Mouse (Mus musculus) heart, adult 2 months (tissue): ENCODE data around the gene Zswim8. TPM values are rescaled to one million over a fixed set of nuclear protein-coding genes. Genes with fewer than 3 reads are reported as not detected.

Experiments
- DNase-seq, 2 experiments: peaks; one replicate each; pipeline ENCODE4 v3.0.0; 2021
- H3K27ac ChIP-seq: fragments of 200-600 bp; 2 replicates; pipeline ENCODE4 v1.8.1; 2022
- H3K27me3 ChIP-seq: fragments of 200-500 bp; 2 replicates; pipeline ENCODE4 v1.6.1; 2012; ENCODE audit warnings: mild to moderate bottlenecking, low read length, inconsistent platforms, mixed read lengths; ENCODE audit not compliant: control insufficient read depth, insufficient read depth
- H3K36me3 ChIP-seq: fragments of 200-500 bp; 2 replicates; pipeline ENCODE4 v1.6.1; 2012; ENCODE audit warnings: low read length, inconsistent platforms; ENCODE audit not compliant: control insufficient read depth, insufficient read depth
- H3K4me1 ChIP-seq: fragments of 200-500 bp; 2 replicates; pipeline ENCODE4 v1.6.1; 2011; ENCODE audit warnings: low read length; ENCODE audit not compliant: control insufficient read depth, insufficient read depth
- H3K4me3 ChIP-seq: fragments of 200-600 bp; 2 replicates; pipeline ENCODE4 v1.8.1; 2022
- H3K79me2 ChIP-seq: fragments of 200-500 bp; replicated peaks from 2 replicates; pipeline ENCODE4 v1.6.1; 2012; ENCODE audit warnings: mild to moderate bottlenecking, inconsistent platforms, low read length, moderate library complexity, mixed read lengths; ENCODE audit not compliant: control insufficient read depth, insufficient read depth
- H3K9ac ChIP-seq: fragments of 200-500 bp; 2 replicates; pipeline ENCODE4 v1.6.1; 2012; ENCODE audit warnings: low read depth, mild to moderate bottlenecking, control low read depth, inconsistent platforms, low read length, mixed read lengths
- CTCF ChIP-seq: fragments of 200-600 bp; IDR thresholded peaks from 2 replicates; pipeline ENCODE4 v1.8.1; 2022; ENCODE audit warnings: antibody characterized with exemption, mild to moderate bottlenecking, moderate library complexity
- EP300 ChIP-seq: fragments of 200-500 bp; IDR thresholded peaks from 2 replicates; pipeline ENCODE4 v1.6.1; 2011; ENCODE audit warnings: low read depth, low read length, control low read depth; ENCODE audit not compliant: insufficient read depth
- POLR2A ChIP-seq: fragments of 200-500 bp; IDR thresholded peaks from 2 replicates; pipeline ENCODE4 v1.6.1; 2011; ENCODE audit warnings: mild to moderate bottlenecking, low read depth, low read length, control low read depth; ENCODE audit not compliant: insufficient read depth
- WGBS: fragments of 180-500 bp; shearing (Covaris S2); methylation state at CpG from one replicate; pipeline ENCODE4 v1.1.7; 2018; 5-methylcytosine and 5-hydroxymethylcytosine counted together
- intact Hi-C: fragments of 180-260 bp; cut with DNase I; formaldehyde crosslinking; loops from one replicate; pipeline ENCODE4 v1.15.1; 2025
- polyA plus RNA-seq: library from polyadenylated mRNA; depleted of rRNA; stranded (reverse); fragments of >200 nt; gene quantifications from 2 replicates; pipeline ENCODE4 v1.2.3, GENCODE M21; 2012
- total RNA-seq, 2 experiments: library from RNA; stranded (reverse); gene quantifications; 2 replicates each; pipeline ENCODE4 v1.2.3; 2021

Zswim8 gene
- total and polyA plus RNA-seq, 3 experiments = 38.5 to 108 (median 40.0) TPM

DNA sequence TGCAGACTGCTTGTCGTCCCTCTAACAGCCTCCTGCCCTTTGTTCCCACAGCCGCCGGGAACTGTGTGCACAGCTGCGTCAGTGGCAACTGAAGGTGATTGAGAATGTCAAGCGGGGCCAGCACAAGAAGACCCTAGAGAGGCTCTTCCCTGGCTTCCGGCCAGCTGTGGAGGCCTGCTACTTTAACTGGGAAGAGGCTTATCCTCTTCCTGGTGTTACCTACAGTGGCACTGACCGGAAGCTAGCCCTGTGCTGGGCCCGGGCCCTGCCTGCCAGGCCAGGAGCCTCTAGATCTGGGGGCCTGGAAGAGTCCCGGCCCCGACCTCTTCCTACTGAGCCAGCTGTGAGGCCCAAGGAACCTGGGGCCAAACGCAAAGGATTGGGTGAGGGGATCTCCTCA is 6.5 kb downstream of the Zswim8 start:
- H3K79me2 ChIP-seq = no peaks in the 10 kb centered on the region
- WGBS = 37% methylated on average over 11 of the region's 11 CpGs
- no peak overlapping the region for H3K9ac ChIP-seq
- no peaks in the 10 kb centered on the region for H3K27me3 ChIP-seq
- DNase-seq = no peak
- intact Hi-C loops = no loop called here
- TF ChIP-seq POLR2A (no peak), CTCF (no peak), EP300 (no peak)
- no peaks in the 10 kb centered on the region; the same call in 1 of the 2 replicates for H3K4me1 ChIP-seq
- H3K27ac ChIP-seq = no peak overlapping the region
- H3K36me3 ChIP-seq = no peaks in the 10 kb centered on the region
- H3K4me3 ChIP-seq = no peak overlapping the region

DNA sequence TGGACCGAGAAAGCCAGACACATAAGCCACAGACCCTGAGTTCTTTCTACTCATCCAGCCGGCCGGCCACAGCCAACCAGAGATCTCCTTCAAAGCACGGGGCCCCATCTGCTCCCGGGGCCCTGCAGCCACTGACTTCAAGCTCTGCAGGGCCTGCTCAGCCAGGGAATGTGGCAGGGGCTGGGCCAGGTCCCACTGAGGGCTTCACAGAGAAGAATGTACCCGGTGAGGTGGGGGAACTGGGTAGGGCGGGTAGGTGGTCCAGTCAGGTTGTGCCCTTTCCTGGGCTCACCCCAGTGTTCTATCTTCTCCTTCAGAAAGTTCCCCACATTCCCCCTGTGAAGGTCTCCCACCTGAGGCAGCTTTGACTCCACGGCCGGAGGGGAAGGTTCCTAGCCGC is 11.1 kb downstream of the Zswim8 start:
- WGBS = 91% methylated on average over 10 of the region's 10 CpGs
- H3K4me3 ChIP-seq = no peak overlapping the region
- H3K4me1 ChIP-seq = no peaks in the 10 kb centered on the region
- no peaks in the 10 kb centered on the region; the same call in 1 of the 2 replicates for H3K79me2 ChIP-seq
- H3K27me3 ChIP-seq = no peaks in the 10 kb centered on the region
- no peaks in the 10 kb centered on the region for H3K36me3 ChIP-seq
- DNase-seq = no peak
- H3K27ac ChIP-seq = no peak overlapping the region
- TF ChIP-seq EP300 (no peak), POLR2A (no peak), CTCF (no peak)
- intact Hi-C loops = no loop called here
- no peak overlapping the region for H3K9ac ChIP-seq

DNA sequence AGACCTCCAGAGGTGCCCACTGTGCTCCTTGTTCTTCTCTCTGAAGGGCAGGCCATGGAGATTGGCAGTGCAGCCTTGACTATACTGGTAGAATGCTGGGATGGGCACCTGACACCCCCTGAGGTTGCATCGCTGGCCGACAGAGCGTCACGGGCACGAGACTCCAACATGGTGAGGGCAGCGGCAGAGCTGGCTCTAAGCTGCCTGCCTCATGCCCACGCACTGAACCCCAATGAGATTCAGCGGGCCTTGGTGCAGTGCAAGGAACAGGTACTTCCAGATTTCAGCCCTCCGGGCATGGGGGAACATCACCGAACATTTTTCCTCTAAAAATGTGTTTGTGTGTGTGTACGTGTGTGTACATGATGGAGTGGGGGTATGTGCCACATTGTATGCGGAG is 12.4 kb downstream of the Zswim8 start:
- no peak overlapping the region for H3K9ac ChIP-seq
- no peaks in the 10 kb centered on the region for H3K27me3 ChIP-seq
- H3K79me2 ChIP-seq = no peaks in the 10 kb centered on the region; the same call in 1 of the 2 replicates
- no peaks in the 10 kb centered on the region for H3K36me3 ChIP-seq
- H3K4me3 ChIP-seq = no peak overlapping the region
- no peaks in the 10 kb centered on the region for H3K4me1 ChIP-seq
- intact Hi-C loops = no loop called here
- TF ChIP-seq EP300 (no peak), CTCF (no peak)
- DNase-seq = no peak
- 91% methylated on average over 12 of the region's 12 CpGs for WGBS
- no peak overlapping the region for H3K27ac ChIP-seq

DNA sequence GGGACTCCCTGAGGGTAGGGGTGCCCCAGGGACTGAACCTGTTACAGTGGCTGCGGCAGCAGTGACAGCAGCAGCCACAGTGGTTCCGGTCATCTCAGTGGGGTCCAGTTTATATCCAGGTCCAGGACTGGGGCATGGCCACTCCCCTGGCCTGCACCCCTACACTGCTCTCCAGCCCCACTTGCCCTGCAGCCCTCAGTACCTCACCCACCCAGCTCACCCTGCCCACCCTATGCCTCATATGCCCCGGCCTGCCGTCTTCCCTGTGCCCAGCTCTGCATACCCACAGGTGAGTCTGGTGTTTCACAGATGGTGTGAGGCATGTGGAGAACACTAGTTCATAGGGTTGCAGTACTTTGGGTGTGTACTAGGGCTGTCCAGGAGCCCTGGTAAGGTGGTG is 14.0 kb downstream of the Zswim8 start:
- H3K27me3 ChIP-seq = no peaks in the 10 kb centered on the region
- H3K79me2 ChIP-seq = no peaks in the 10 kb centered on the region; the same call in 1 of the 2 replicates
- H3K4me3 ChIP-seq = no peak overlapping the region
- H3K9ac ChIP-seq = no peak overlapping the region
- no peaks in the 10 kb centered on the region for H3K4me1 ChIP-seq
- H3K36me3 ChIP-seq = no peaks in the 10 kb centered on the region
- no peak for TF ChIP-seq POLR2A
- no peak for TF ChIP-seq EP300
- TF ChIP-seq CTCF = no peak
- intact Hi-C loops = no loop called here
- no peak overlapping the region for H3K27ac ChIP-seq
- WGBS = 90% methylated on average over 4 of the region's 4 CpGs
- DNase-seq = no peak

DNA sequence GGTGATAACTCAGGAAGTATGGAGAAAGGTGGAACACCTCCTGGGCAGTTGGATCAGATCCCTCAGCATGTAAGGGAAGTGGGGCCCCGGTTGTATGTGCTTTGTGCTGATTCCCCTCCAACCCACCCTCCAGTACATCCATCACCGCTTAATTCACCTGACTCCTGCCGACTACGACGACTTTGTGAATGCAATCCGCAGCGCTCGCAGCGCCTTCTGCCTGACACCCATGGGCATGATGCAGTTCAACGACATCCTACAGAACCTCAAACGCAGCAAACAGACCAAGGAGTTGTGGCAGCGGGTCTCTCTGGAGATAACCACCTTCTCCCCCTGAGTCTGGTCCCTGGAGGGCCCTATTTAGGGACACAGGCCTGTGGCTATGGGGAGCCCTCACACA is 15.7 kb downstream of the Zswim8 start:
- intact Hi-C loops = no loop called here

DNA sequence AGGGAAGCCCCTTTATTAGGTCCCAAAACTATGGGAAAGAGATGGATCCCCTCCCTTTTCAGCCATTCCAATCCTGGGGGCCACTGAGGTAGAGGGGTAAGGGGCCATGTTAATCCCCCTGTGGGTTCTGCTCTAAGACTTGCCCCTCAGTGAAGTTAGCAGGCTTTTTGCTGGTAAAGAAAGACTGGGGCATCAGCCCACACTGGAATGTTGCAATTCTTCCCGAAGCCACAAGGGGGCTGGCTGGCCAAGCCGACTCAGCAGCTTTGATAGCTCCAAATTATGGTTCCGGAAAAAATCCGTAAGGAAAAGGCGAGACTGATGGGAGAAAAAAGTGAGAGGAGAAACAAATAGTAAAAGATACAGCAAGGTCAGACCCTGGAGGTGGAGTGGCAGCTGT is 16.7 kb downstream of the Zswim8 start:
- no peak overlapping the region for H3K9ac ChIP-seq
- no peak overlapping the region for H3K27ac ChIP-seq
- peak; percentile 61 to 74 for DNase-seq
- H3K4me3 ChIP-seq = no peak overlapping the region
- no peaks in the 10 kb centered on the region for H3K27me3 ChIP-seq
- intact Hi-C loops = no loop called here
- no peaks in the 10 kb centered on the region; the same call in 1 of the 2 replicates for H3K79me2 ChIP-seq
- TF ChIP-seq CTCF = peak; percentile 97
- no peak for TF ChIP-seq POLR2A
- no peak for TF ChIP-seq EP300
- no peaks in the 10 kb centered on the region for H3K36me3 ChIP-seq
- 9% methylated on average over 5 of the region's 5 CpGs for WGBS
- H3K4me1 ChIP-seq = no peaks in the 10 kb centered on the region

More for the DNA sequence above, 15.7 kb downstream of the Zswim8 start:
- Histone ChIP-seq H3K27me3 (no peaks in the 10 kb centered on the region), H3K4me1 (no peaks in the 10 kb centered on the region), H3K9ac (no peak overlapping the region), H3K4me3 (no peak overlapping the region), H3K36me3 (no peaks in the 10 kb centered on the region), H3K27ac (no peak overlapping the region), H3K79me2 (no peaks in the 10 kb centered on the region; the same call in 1 of the 2 replicates)
- 90% methylated on average over 12 of the region's 12 CpGs for WGBS
- no peak for TF ChIP-seq CTCF
- TF ChIP-seq POLR2A = no peak
- no peak for TF ChIP-seq EP300
- DNase-seq = no peak
